Mouse (Mus musculus) brain, adult 10 weeks (tissue): ENCODE results near the gene Wwox. TPM values are rescaled to one million over a fixed set of nuclear protein-coding genes. Genes with fewer than 3 reads are reported as not detected.

Experiments used
- polyA plus RNA-seq: library from polyadenylated mRNA; stranded (reverse); fragments of 350-450 nt; fragmentation: Illumina TruSeq; extraction: RNeasy Lipid Tissue Mini Kit (QIAGEN cat#74804); gene quantifications from one replicate; pipeline ENCODE4 v1.2.3, GENCODE M21; 2015; ENCODE audit warnings: low read depth, low replicate concordance

Wwox gene
- 17.8 TPM for polyA plus RNA-seq

GRCm38 (mm10) chr8:114439334-114440204, at the start of gene Wwox:
TSS of gene Wwox (plus strand) at chr8:114439655.

DNA sequence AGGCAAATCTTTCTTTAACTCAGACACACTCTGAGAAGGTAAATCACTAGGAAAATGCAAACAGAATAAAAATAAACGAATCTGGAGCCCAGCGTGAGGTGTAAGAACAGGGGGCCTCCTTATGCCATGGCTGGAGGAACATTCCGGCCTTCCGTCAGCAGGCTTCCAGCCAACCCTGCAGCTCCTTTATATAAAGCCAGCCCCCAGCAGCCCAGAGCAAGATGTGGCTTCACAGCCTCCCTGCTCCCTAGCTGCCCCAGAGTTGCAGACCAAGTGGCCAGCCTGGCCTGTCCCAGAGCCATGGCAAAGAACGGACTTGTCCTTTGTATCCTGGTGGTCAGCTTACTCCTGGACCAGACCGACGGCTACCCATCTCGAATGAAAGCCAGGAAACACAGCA, 21.7 kb upstream of the Wwox start, which contains the start of gene Clec3a:
Gene Clec3a, plus strand, starts transcription at position 301 of the 400 bp plus-strand sequence.

Other genes with a start within 250 kb of the Wwox start
- 67.3 TPM for gene Vat1l, start 234.0 kb upstream of the Wwox start, polyA plus RNA-seq
- gene Clec3a, start 21.6 kb upstream of the Wwox start, polyA plus RNA-seq = not detected